Mouse (Mus musculus): ENCODE data around the gene Defb25. TPM values are rescaled to one million over a fixed set of nuclear protein-coding genes. Genes with fewer than 3 reads are reported as not detected.

The Defb25 gene
- polyA plus RNA-seq, 1 experiment from 2014 or later: 23.2 TPM

- Histone ChIP-seq H3K27me3 (no peaks in the 10 kb centered on the region), H3K4me1 (peaks cover 57% of the 10 kb centered on the region), H3K9ac (no peak overlapping the region), H3K27ac (peak overlapping the region; percentile 97), H3K36me3 (0 out of 2 replicates have a peak, but pooled peaks cover 2% of the 10 kb centered on the region), H3K4me3 (replicated peaks) (no peak overlapping the region), H3K4me2 (peak overlapping the region; percentile 24; the same call in 1 of the 2 replicates), H3K9me3 (replicated peaks) (no peaks in the 10 kb centered on the region)
- WGBS: 11% methylated on average over 11 of the region's 11 CpGs
- ATAC-seq (replicated peaks; ENCODE audit: low FRiP score): peak; percentile 83
Observed at GRCm38 (mm10) chr2:152639406-152640113, 16.7 kb upstream of the Defb25 start.

GRCm38 (mm10) chr2:152638865-152639264 is 16.0 kb upstream of the Defb25 start:
- Histone ChIP-seq H3K4me2 (no peak overlapping the region), H3K9ac (no peak overlapping the region), H3K36me3 (0 out of 2 replicates have a peak, but pooled peaks cover 5% of the 10 kb centered on the region), H3K4me1 (peaks cover 62% of the 10 kb centered on the region), H3K27me3 (no peaks in the 10 kb centered on the region), H3K9me3 (replicated peaks) (no peaks in the 10 kb centered on the region), H3K27ac (peak overlapping the region; percentile 97), H3K4me3 (replicated peaks) (no peak overlapping the region)
- 32% methylated on average over 6 of the region's 6 CpGs for WGBS
- no peak for ATAC-seq (replicated peaks; ENCODE audit: low FRiP score)

- peak overlapping the region; percentile 97 for H3K27ac ChIP-seq
- H3K9ac ChIP-seq: no peak overlapping the region
- H3K4me2 ChIP-seq: no peak overlapping the region
- no peaks in the 10 kb centered on the region for H3K9me3 ChIP-seq (replicated peaks)
- H3K4me1 ChIP-seq: peaks cover 77% of the 10 kb centered on the region
- H3K36me3 ChIP-seq: 0 out of 2 replicates have a peak, but pooled peaks cover 9% of the 10 kb centered on the region
- no peak overlapping the region for H3K4me3 ChIP-seq (replicated peaks)
- ATAC-seq (replicated peaks; ENCODE audit: low FRiP score): no peak
- no peaks in the 10 kb centered on the region for H3K27me3 ChIP-seq
- whole genome bisulfite sequencing: 46% methylated on average over 4 of the region's 4 CpGs
Observed at GRCm38 (mm10) chr2:152637381-152637780, 14.5 kb upstream of the Defb25 start.

- Histone ChIP-seq H3K4me1 (peaks cover 81% of the 10 kb centered on the region), H3K4me3 (replicated peaks) (no peak overlapping the region), H3K27ac (peak overlapping the region; percentile 97), H3K4me2 (peak overlapping the region; percentile 42), H3K36me3 (0 out of 2 replicates have a peak, but pooled peaks cover 9% of the 10 kb centered on the region), H3K9ac (no peak overlapping the region), H3K27me3 (no peaks in the 10 kb centered on the region), H3K9me3 (replicated peaks) (no peaks in the 10 kb centered on the region)
- no peak for ATAC-seq (replicated peaks; ENCODE audit: low FRiP score)
- WGBS: 49% methylated on average over 6 of the region's 6 CpGs
Observed at GRCm38 (mm10) chr2:152637006-152637322, 14.1 kb upstream of the Defb25 start.

- peak; percentile 80 for ATAC-seq (replicated peaks; ENCODE audit: low FRiP score)
- H3K9ac ChIP-seq: no peak overlapping the region
- WGBS: 22% methylated on average over 23 of the region's 23 CpGs
Observed at GRCm38 (mm10) chr2:152636246-152637005, 13.6 kb upstream of the Defb25 start.

GRCm38 (mm10) chr2:152634311-152634710 is 11.5 kb upstream of the Defb25 start:
- no peak for ATAC-seq (replicated peaks; ENCODE audit: low FRiP score)

More at GRCm38 (mm10) chr2:152636246-152637005, 13.6 kb upstream of the Defb25 start:
- H3K4me3 ChIP-seq (replicated peaks): no peak overlapping the region; the same call in 1 of the 2 replicates
- peaks cover 86% of the 10 kb centered on the region for H3K4me1 ChIP-seq
- peaks cover 11% of the 10 kb centered on the region; the same call in 1 of the 2 replicates for H3K36me3 ChIP-seq
- H3K27me3 ChIP-seq: no peaks in the 10 kb centered on the region
- peak overlapping the region; percentile 42 for H3K4me2 ChIP-seq
- H3K9me3 ChIP-seq (replicated peaks): no peaks in the 10 kb centered on the region
- H3K27ac ChIP-seq: peak overlapping the region; percentile 97

GRCm38 (mm10) chr2:152633334-152633733 is 10.5 kb upstream of the Defb25 start:
- Histone ChIP-seq H3K27me3 (peaks cover 5% of the 10 kb centered on the region; the same call in 1 of the 2 replicates), H3K36me3 (peaks cover 20% of the 10 kb centered on the region), H3K4me1 (peaks cover 96% of the 10 kb centered on the region), H3K9ac (no peak overlapping the region), H3K9me3 (replicated peaks) (no peaks in the 10 kb centered on the region), H3K27ac (peak overlapping the region; percentile 74), H3K4me3 (replicated peaks) (no peak overlapping the region), H3K4me2 (peak overlapping the region; percentile 20)
- WGBS: 40% methylated on average over 17 of the region's 17 CpGs
- no peak for ATAC-seq (replicated peaks; ENCODE audit: low FRiP score)

More at GRCm38 (mm10) chr2:152634311-152634710, 11.5 kb upstream of the Defb25 start:
- Histone ChIP-seq H3K4me3 (replicated peaks) (no peak overlapping the region), H3K9me3 (replicated peaks) (no peaks in the 10 kb centered on the region), H3K9ac (no peak overlapping the region), H3K27me3 (no peaks in the 10 kb centered on the region), H3K27ac (peak overlapping the region; percentile 97), H3K4me2 (no peak overlapping the region), H3K4me1 (peaks cover 96% of the 10 kb centered on the region), H3K36me3 (peaks cover 20% of the 10 kb centered on the region)
- WGBS: 86% methylated on average over 29 of the region's 29 CpGs

GRCm38 (mm10) chr2:152629904-152630303 is 7.1 kb upstream of the Defb25 start:
- peaks cover 20% of the 10 kb centered on the region for H3K36me3 ChIP-seq
- H3K9me3 ChIP-seq (replicated peaks): no peaks in the 10 kb centered on the region
- 83% methylated on average over 6 of the region's 6 CpGs for WGBS
- peaks cover 22% of the 10 kb centered on the region for H3K27me3 ChIP-seq
- H3K27ac ChIP-seq: peak overlapping the region; percentile 19; the same call in 1 of the 2 replicates
- H3K9ac ChIP-seq: no peak overlapping the region
- peak overlapping the region; percentile 83 for H3K4me2 ChIP-seq
- H3K4me3 ChIP-seq (replicated peaks): peak overlapping the region; percentile 67
- ATAC-seq (replicated peaks; ENCODE audit: low FRiP score): no peak
- H3K4me1 ChIP-seq: peaks cover 93% of the 10 kb centered on the region

- peak overlapping the region; percentile 84 for H3K27ac ChIP-seq
- H3K27me3 ChIP-seq: peaks cover 22% of the 10 kb centered on the region
- 25% methylated on average over 3 of the region's 3 CpGs for WGBS
- H3K36me3 ChIP-seq: peaks cover 15% of the 10 kb centered on the region
- peak overlapping the region; percentile 83 for H3K4me2 ChIP-seq
- H3K9ac ChIP-seq: no peak overlapping the region
- ATAC-seq (replicated peaks; ENCODE audit: low FRiP score): no peak
- H3K4me1 ChIP-seq: peaks cover 86% of the 10 kb centered on the region
- no peaks in the 10 kb centered on the region for H3K9me3 ChIP-seq (replicated peaks)
- H3K4me3 ChIP-seq (replicated peaks): peak overlapping the region; percentile 67
Observed at GRCm38 (mm10) chr2:152629239-152629638, 6.4 kb upstream of the Defb25 start.

DNA sequence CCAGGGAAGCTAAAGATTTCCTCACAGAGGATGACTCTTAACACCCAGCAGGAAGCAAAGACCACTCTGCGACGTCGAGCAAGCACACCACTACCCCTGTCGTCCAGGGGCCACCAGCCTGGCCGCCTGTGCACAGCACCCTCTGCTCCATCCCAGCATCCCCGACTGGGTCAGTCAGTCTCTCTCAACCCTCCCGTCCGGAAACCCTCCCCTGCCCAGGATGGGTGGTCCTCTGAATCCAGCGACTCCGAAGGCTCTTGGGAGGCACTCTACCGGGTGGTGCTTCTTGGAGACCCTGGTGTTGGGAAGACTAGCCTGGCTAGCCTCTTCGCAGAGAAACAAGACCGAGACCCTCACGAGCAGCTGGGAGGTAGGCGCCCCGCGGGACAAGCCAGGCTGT is 5.2 kb upstream of the Defb25 start:
- H3K27me3 ChIP-seq: peaks cover 22% of the 10 kb centered on the region
- H3K4me1 ChIP-seq: peaks cover 77% of the 10 kb centered on the region
- H3K9ac ChIP-seq: peak overlapping the region; percentile 68
- no peak for ATAC-seq (replicated peaks; ENCODE audit: low FRiP score)
- peak overlapping the region; percentile 84 for H3K27ac ChIP-seq
- peak overlapping the region; percentile 83 for H3K4me2 ChIP-seq
- no peaks in the 10 kb centered on the region for H3K9me3 ChIP-seq (replicated peaks)
- WGBS: 32% methylated on average over 17 of the region's 17 CpGs
- peaks cover 11% of the 10 kb centered on the region for H3K36me3 ChIP-seq
- H3K4me3 ChIP-seq (replicated peaks): peak overlapping the region; percentile 67

DNA sequence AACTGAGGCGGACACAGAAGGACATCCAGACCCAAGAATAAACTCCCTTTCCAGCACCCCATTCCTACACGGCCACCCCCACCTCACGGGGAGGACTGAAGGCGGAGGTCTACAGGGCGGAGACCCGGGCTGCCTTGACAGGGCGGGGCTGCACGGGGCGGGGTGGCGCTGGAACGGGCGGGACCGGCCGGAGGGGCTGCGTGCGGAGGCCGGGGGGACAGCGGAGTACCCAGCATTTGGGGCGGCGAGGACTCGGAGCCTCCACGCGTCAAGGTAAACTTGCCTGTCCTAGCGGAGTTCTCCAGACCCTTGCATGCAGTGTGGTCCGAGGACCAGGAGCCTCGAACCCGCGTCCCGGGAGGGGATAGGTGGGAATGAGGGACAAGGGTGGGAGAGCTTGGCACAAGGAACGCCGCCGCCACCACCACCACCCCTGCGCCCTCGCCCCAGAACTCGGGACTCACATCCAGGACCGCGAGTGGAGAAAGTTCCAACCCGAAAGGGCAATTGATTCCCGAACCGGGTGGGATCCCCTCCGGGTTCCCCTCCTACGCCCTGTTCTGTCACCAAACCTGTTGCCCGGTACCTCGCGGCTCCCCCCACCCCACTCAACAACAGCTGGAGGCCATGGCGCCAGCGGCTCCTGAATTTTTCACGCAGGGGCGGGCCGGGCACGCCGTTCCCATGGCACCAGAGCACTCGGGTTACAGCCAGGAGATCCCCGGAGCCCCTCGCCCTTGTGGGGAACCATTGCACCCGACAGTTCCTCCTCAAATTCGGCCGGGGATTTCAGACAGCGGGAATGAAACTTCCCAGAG is 4.1 kb upstream of the Defb25 start, which contains the start of gene Rem1:
TSS of gene Rem1 (plus strand) at position 178 of the 818 bp plus-strand sequence.
- WGBS: under 1% methylated on average over 56 of the region's 59 CpGs
- Histone ChIP-seq H3K27me3 (peaks cover 22% of the 10 kb centered on the region), H3K27ac (peak within 1 kb of the TSS; percentile 84), H3K9ac (peak within 1 kb of the TSS; percentile 68), H3K9me3 (replicated peaks) (no peaks in the 10 kb centered on the region), H3K4me2 (peak within 1 kb of the TSS; percentile 83), H3K36me3 (peaks cover 11% of the 10 kb centered on the region), H3K4me1 (peaks cover 74% of the 10 kb centered on the region), H3K4me3 (replicated peaks) (peak within 1 kb of the TSS; percentile 67)
- peak; percentile 49 for ATAC-seq (replicated peaks; ENCODE audit: low FRiP score)
